Mouse (Mus musculus) kidney, adult 2 months (tissue): ENCODE measurements around the gene Rab15. TPM values are rescaled to one million over a fixed set of nuclear protein-coding genes. Genes with fewer than 3 reads are reported as not detected.

Experiments used
- DNase-seq: peaks from one replicate; pipeline ENCODE4 v3.0.0; 2021
- H3K27ac ChIP-seq: fragments of 200-500 bp; 2 replicates; pipeline ENCODE4 v1.5.1; 2012; ENCODE audit warnings: low read depth, low read length, control low read depth, inconsistent platforms; ENCODE audit not compliant: insufficient read depth
- H3K27me3 ChIP-seq: fragments of 200-500 bp; replicated peaks from 2 replicates; pipeline ENCODE4 v1.6.1; 2012; ENCODE audit warnings: mild to moderate bottlenecking, moderate library complexity, low read length, inconsistent platforms; ENCODE audit not compliant: control insufficient read depth, insufficient read depth
- H3K36me3 ChIP-seq: fragments of 200-500 bp; 2 replicates; pipeline ENCODE4 v1.6.1; 2012; ENCODE audit warnings: mild to moderate bottlenecking, moderate library complexity, low read length, inconsistent platforms; ENCODE audit not compliant: control insufficient read depth, insufficient read depth
- H3K4me1 ChIP-seq: fragments of 200-500 bp; 2 replicates; pipeline ENCODE4 v1.6.1; 2011; ENCODE audit warnings: low read length; ENCODE audit not compliant: control insufficient read depth, insufficient read depth
- H3K4me3 ChIP-seq: fragments of 200-500 bp; 2 replicates; pipeline ENCODE4 v1.5.1; 2011; ENCODE audit warnings: mild to moderate bottlenecking, low read depth, low read length, control low read depth; ENCODE audit not compliant: insufficient read depth
- CTCF ChIP-seq: fragments of 200-500 bp; conservative IDR thresholded peaks from 2 replicates; pipeline ENCODE4 v1.5.1; 2011; ENCODE audit warnings: low read depth, mild to moderate bottlenecking, control low read depth, low read length, moderate library complexity, mixed read lengths; ENCODE audit not compliant: insufficient read depth, insufficient read length
- POLR2A ChIP-seq: fragments of 200-500 bp; IDR thresholded peaks from one replicate; pipeline ENCODE4 v1.6.1; 2011; ENCODE audit warnings: low read depth, low read length, control low read depth
- WGBS: fragments of 180-500 bp; shearing (Covaris S2); methylation state at CpG from one replicate; pipeline ENCODE4 v1.1.7; 2018; 5-methylcytosine and 5-hydroxymethylcytosine counted together
- polyA plus RNA-seq: library from polyadenylated mRNA; depleted of rRNA; stranded (reverse); fragments of >200 nt; gene quantifications from 2 replicates; pipeline ENCODE4 v1.2.3, GENCODE M21; 2012

Gene Rab15
- polyA plus RNA-seq, 1 experiment = 4.4 TPM

DNA sequence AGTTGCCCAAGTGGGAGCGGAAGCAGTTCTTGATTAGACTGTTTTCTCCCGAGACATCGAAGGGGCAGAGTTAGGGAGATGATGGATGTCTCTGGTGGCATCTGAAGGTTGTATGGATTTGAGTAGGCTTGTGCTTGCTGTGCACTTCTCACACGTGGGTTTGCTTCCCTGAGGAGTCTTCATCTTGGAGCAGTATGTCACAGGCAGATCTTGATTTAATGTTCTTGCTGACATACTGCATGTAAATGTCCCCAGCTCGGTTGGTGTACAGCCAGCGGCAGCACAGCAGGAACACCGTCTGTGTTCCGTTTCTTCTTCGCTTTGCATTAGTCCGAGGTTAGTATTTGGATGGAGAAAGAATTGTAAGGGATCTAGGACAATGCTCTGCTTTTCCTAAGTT is 34.4 kb upstream of the Rab15 start:
- Histone ChIP-seq H3K4me1 (peaks cover 4% of the 10 kb centered on the region), H3K36me3 (no peaks in the 10 kb centered on the region), H3K4me3 (no peak overlapping the region), H3K27me3 (no peaks in the 10 kb centered on the region), H3K27ac (no peak overlapping the region)
- no peak for TF ChIP-seq POLR2A
- TF ChIP-seq CTCF = no peak
- 85% methylated on average over 10 of the region's 10 CpGs for WGBS
- DNase-seq = no peak

DNA sequence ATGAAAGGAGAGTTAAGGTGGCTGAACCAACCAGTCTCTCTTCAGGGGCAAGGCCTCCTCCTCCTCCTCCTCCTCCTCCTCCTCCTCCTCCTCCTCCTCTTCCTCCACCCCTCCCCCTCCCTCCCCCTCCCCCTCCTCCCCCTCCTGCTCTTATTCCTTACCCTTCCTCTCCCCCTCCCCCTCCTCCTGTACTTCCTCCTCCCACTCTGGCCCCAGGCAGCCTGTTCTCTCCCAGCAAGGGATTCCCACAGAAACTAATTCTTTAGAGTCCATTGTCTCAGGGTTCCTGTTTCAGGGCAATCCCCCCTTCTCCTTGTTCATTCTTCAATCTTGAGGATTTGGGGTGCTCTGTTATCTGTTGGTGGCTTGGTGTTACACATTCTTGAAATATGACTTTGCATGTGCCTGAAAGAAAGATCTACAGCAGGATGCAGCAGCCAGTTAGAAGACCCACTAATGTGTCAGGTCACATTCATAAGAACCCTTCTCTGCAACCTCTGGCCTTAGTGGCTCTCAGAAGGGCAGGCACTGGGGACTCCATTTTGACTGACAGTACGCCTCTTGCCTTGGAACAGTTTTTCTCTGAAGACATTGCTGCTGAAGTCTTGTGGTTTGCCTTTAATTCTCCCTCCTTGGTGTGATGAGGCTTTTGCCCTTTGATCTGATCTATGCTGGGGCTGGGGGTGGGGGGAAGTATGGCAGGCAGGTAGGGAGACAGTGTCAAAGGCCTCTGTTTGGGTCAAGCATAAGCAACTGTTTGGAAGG is 30.9 kb upstream of the Rab15 start:
- Histone ChIP-seq H3K4me1 (peaks cover 4% of the 10 kb centered on the region), H3K36me3 (no peaks in the 10 kb centered on the region), H3K27me3 (no peaks in the 10 kb centered on the region), H3K27ac (no peak overlapping the region), H3K4me3 (no peak overlapping the region)
- 90% methylated on average over 1 of the region's 1 CpGs for WGBS
- TF ChIP-seq CTCF = no peak
- TF ChIP-seq POLR2A = no peak
- DNase-seq = no peak

DNA sequence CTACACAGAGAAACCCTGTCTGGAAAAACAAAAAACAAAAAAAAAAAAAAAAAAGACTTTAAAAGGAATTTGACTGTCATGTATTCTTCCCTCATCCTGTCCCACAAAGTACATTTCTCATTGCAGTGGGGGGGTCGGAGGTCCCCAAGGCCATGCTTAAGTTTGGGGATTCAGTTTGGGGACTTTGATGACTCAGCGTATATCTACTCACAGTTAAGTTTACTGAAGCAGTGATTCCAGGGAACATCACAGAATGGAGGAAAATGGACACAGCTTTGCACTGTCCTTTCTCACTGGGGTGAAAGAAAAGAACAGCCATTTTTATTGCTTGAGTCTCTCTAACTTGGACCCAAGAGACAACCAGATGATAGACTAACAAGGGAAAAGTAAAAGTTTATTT is 29.7 kb upstream of the Rab15 start:
- H3K4me3 ChIP-seq = no peak overlapping the region
- peaks cover 4% of the 10 kb centered on the region for H3K4me1 ChIP-seq
- no peaks in the 10 kb centered on the region for H3K27me3 ChIP-seq
- no peaks in the 10 kb centered on the region for H3K36me3 ChIP-seq
- TF ChIP-seq CTCF = no peak
- TF ChIP-seq POLR2A = no peak
- no peak overlapping the region for H3K27ac ChIP-seq
- 92% methylated on average over 2 of the region's 2 CpGs for WGBS
- no peak for DNase-seq

DNA sequence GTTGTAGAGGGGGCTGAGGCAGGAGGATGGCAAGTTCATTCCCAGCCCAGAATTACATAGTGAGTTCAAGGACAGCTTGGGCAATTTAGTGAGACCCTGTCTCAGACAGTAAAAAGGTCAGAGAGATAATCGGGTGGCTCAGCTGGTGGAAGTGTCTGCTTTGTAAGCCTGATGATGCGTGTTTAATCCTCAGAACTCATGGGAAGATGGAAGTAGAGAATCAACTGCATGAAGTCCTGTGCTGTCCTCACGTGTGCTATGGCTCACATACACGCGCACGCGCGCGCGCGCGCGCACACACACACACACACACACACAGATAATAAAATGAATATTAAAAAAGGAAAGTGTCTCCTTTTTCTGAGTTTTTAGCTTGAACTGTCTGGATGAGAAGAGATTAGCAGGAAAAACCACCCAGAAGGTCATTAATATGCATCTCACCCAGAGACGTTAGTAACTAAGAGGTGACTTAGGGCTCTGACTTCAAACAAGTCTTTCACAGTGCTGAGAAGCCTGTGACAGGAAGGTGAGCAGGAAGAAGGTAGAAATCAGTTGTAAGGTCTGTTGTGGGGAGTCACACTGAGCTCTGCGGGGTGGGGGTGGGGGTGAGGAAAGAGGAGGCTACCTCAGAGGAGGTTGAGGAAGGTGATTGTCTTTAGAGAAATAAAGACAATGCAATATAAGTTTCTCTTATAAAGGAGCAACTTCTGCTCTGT is 21.8 kb upstream of the Rab15 start:
- no peaks in the 10 kb centered on the region for H3K36me3 ChIP-seq
- no peak overlapping the region for H3K4me3 ChIP-seq
- WGBS = 91% methylated on average over 15 of the region's 15 CpGs
- DNase-seq = no peak
- no peaks in the 10 kb centered on the region for H3K27me3 ChIP-seq
- no peaks in the 10 kb centered on the region for H3K4me1 ChIP-seq
- no peak overlapping the region for H3K27ac ChIP-seq
- no peak for TF ChIP-seq CTCF

DNA sequence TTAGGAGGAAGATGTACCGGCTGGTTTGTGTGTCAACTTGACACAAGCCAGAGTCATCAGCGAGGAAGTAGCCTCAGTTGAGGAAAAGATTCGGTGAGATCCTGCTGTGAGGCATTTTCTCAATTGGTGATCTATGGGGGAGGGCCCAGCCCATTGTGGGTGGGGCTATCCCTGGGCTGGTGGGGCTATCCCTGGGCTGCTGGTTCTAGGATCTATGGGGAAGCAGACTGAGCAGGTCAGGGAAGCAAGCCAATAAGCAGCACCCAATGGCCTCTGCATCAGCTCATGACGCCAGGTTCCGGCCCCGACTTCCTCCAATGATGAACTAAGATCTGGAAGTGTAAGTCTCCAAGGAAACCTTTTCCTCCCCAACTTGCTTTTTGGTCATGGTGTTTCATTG is 17.4 kb upstream of the Rab15 start:
- WGBS = 84% methylated on average over 6 of the region's 6 CpGs
- Histone ChIP-seq H3K4me3 (no peak overlapping the region), H3K4me1 (no peaks in the 10 kb centered on the region; the same call in 1 of the 2 replicates), H3K27me3 (no peaks in the 10 kb centered on the region), H3K27ac (no peak overlapping the region), H3K36me3 (no peaks in the 10 kb centered on the region)
- no peak for TF ChIP-seq POLR2A
- no peak for TF ChIP-seq CTCF
- DNase-seq = no peak

DNA sequence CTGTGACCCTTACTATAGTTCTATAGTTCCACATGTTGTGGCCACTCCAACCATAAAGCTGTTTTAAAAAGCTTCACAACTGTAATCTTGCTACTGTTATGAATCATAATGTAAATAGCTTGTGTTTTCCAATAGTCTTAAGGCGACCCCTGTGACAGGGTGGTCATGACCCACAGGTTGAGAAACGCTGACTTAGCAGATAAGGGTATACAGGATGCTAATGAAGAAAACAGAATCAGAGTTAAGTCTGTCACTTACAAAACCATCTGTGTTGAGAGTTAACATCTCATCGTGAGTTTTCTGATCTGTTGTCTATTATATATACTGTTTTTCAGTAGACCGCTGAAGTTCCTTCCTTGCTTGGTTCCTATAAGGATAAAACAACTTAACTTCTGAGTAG is 16.6 kb upstream of the Rab15 start:
- TF ChIP-seq POLR2A = no peak
- H3K4me1 ChIP-seq = no peaks in the 10 kb centered on the region; the same call in 1 of the 2 replicates
- no peak for DNase-seq
- H3K27ac ChIP-seq = no peak overlapping the region
- 94% methylated on average over 4 of the region's 4 CpGs for WGBS
- H3K36me3 ChIP-seq = no peaks in the 10 kb centered on the region
- H3K4me3 ChIP-seq = no peak overlapping the region
- H3K27me3 ChIP-seq = no peaks in the 10 kb centered on the region

DNA sequence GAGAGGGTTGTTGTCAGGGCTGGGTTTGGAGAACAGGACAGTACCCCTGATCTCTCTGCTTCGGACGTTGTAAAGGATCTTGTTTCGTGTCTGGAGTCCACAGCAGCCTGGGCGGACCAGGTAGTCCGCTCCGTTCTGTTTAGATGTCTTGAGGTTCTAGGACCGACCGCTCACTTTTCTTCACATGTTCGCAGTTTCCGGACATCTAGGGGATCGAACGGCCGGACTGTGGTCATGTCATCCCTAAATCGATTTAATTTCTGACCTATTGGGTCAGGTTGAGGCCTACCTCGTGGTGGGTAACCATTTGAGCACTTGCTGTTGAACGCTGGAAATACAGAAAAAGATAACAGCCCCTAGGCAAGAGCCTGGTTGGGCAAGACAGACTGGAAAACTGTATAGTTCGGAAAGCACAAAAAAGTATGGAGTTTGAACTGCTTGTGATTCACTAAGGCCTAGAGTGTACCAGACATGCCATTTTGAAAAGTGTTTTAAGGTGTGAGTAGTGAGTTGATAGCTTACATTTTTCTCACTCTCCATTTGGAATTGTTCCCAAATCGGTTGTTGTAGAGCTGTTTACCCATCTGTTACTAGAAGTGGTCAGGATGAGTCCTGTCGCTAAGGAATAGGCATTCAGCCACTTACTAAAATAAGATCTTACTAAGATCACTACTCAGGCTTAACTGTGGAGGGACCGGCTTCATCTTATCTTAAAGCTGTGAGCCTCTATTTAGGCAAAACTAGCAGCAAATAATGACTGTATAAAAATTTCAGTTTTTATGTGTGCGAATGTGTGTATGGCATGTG is 15.3 kb upstream of the Rab15 start:
- Histone ChIP-seq H3K27me3 (no peaks in the 10 kb centered on the region), H3K27ac (peak overlapping the region; percentile 60), H3K36me3 (no peaks in the 10 kb centered on the region), H3K4me1 (no peaks in the 10 kb centered on the region; the same call in 1 of the 2 replicates), H3K4me3 (peak overlapping the region; percentile 83)
- WGBS = 11% methylated on average over 21 of the region's 21 CpGs
- TF ChIP-seq POLR2A (no peak), CTCF (no peak)
- DNase-seq = no peak
